In the genomic region with DNA sequence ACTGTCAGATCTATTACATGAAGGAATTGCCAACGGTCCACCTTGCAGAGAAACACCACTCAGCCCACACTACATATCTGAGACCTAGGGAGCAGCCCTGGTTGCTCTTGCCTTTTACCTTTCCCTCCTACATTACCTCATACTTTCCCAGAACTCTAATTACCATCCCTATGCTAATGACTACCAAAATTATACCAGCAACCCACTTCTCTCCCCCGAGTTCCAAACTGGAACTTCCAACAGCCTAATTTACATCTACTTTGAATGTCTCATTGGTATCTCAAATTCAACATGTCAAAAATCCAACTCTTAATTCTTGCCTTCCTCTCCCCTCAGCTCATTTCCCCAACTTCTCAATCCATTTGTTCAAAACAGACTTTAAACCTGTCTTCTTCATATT, we compare ENCODE assay signal across 29 mouse cellular contexts.
DNase-seq lines count a peak whose midpoint lies in the region; ATAC-seq and TF ChIP-seq lines count a peak whose summit lies in the region.
"Had no signal": no experiment of that assay in that cellular context is flagged by ENCODE, and none has a peak within 500 bp of the region (broad histone marks: within the 10 kb centered on the region; RNA-seq: fewer than 3 reads in every experiment).

No protein-coding gene starts in this region.

- DNase-seq in frontal cortex, postnatal 25 days (ENCODE audit: low spot score in 2 of 2), result no peak
- DNase-seq in left cerebral cortex, adult 2 months (ENCODE audit: extremely low spot score in 1 of 2, low spot score in 2 of 2), result no peak
- no peak for DNase-seq in left cerebral cortex, adult 18-20 months (ENCODE audit: low spot score in 2 of 2)
- peak; percentile 28 for DNase-seq in right cerebral cortex, adult 18-20 months
- no peak for DNase-seq in right cerebral cortex, postnatal 4 days
- no peak for DNase-seq in embryo, embryonic 10.5 days (ENCODE audit: low spot score)
- DNase-seq: adrenal gland, postnatal 10 days; adrenal gland, postnatal 36 days; cerebellum, adult 11 months; cerebellum, adult 2 months; cerebellum, adult 9-11 months; cerebellum, postnatal 25 days; embryo, embryonic 11 days; gastrocnemius, postnatal 10 days; gastrocnemius, postnatal 36 days; heart, adult 2 months; heart, postnatal 14 days; heart, postnatal 4 days had no signal

- no peak for TF ChIP-seq CTCF in left cerebral cortex, adult 2 months (IDR thresholded peaks at IDR 0.05)

- ATAC-seq in frontal cortex, adult (ENCODE audit: low TSS enrichment), result peak; percentile 99
- ATAC-seq: forebrain, embryonic 15.5 days; hindbrain, postnatal 0 days; Patski had no signal

- no peak overlapping the region for H3K4me3 ChIP-seq in left cerebral cortex, adult 2 months
- H3K4me3 ChIP-seq: embryonic facial prominence, embryonic 10.5 days; embryonic facial prominence, embryonic 13.5 days; erythroblast, embryonic 14.5 days; forebrain, embryonic 12.5 days; forebrain, embryonic 15.5 days; heart, adult 2 months; heart, embryonic 10.5 days; heart, embryonic 13.5 days had no signal

- intact Hi-C loops in left cerebral cortex, adult 2 months (cut with DNase I), result no loop called here

- H3K27ac ChIP-seq in left cerebral cortex, adult 2 months, result peak overlapping the region; percentile 40; the same call in 1 of the 2 replicates
- H3K27ac ChIP-seq: embryonic facial prominence, embryonic 10.5 days; embryonic facial prominence, embryonic 13.5 days; forebrain, embryonic 12.5 days; forebrain, embryonic 15.5 days; heart, adult 2 months; heart, embryonic 10.5 days; heart, embryonic 13.5 days; hindbrain, embryonic 14.5 days; hindbrain, postnatal 0 days had no signal
